Mouse (Mus musculus) stomach, adult 2 months (tissue): Measurements from ENCODE around the gene Unkl. TPM values are rescaled to one million over a fixed set of nuclear protein-coding genes. Genes with fewer than 3 reads are reported as not detected.

Experiments used
- polyA plus RNA-seq: library from polyadenylated mRNA; depleted of rRNA; stranded (reverse); fragments of >200 nt; gene quantifications from 2 replicates; pipeline ENCODE4 v1.2.3, GENCODE M21; 2012; rRNA removed

Unkl gene
- polyA plus RNA-seq = 8.7 and 10.6 TPM in 2 replicates

GRCm38 (mm10) chr17:25188150-25189031, at the start of gene Unkl:
Unkl (plus strand) TSS chr17:25188397.

GRCm38 (mm10) chr17:25162161-25162560, 26.0 kb upstream of the Unkl start, which contains the start of gene Ccdc154:
Ccdc154 (plus strand) TSS chr17:25162461.

GRCm38 (mm10) chr17:25175411-25175810, 12.8 kb upstream of the Unkl start, which contains the start of gene Gm38655:
Gm38655 (minus strand) TSS chr17:25175471.

GRCm38 (mm10) chr17:25184129-25184691, 4.0 kb upstream of the Unkl start, which contains the start of gene BC003965:
BC003965 (plus strand) TSS chr17:25184554.

GRCm38 (mm10) chr17:25239695-25240636, 51.8 kb downstream of the Unkl start, which contains the start of the genes Gnptg and Tsr3:
Gnptg (minus strand) TSS chr17:25240124.
Tsr3 (plus strand) TSS chr17:25240170.

GRCm38 (mm10) chr17:25256140-25256754, 68.0 kb downstream of the Unkl start, which contains the start of gene Baiap3:
Baiap3 (minus strand) TSS chr17:25256364.

GRCm38 (mm10) chr17:25274571-25275346, 86.6 kb downstream of the Unkl start, which contains the start of gene Ube2i:
Ube2i (minus strand) TSS chr17:25274622.

Other genes starting within 250 kb of the Unkl start
- gene Jpt2, start 227.7 kb upstream of the Unkl start, polyA plus RNA-seq = 2.4 and 3.6 TPM in 2 replicates
- gene Cramp1l, start 172.6 kb upstream of the Unkl start, polyA plus RNA-seq = 2.9 and 4.7 TPM in 2 replicates
- 2.1 and 2.7 TPM in 2 replicates for gene Ift140, start 172.3 kb upstream of the Unkl start, polyA plus RNA-seq
- gene Tmem204, start 104.8 kb upstream of the Unkl start, polyA plus RNA-seq = 17.1 and 18.2 TPM in 2 replicates
- gene Telo2, start 72.4 kb upstream of the Unkl start, polyA plus RNA-seq = 7.1 and 7.3 TPM in 2 replicates
- gene Ptx4, start 67.6 kb upstream of the Unkl start, polyA plus RNA-seq = not detected in 2 replicates
- 12.3 and 13.1 TPM in 2 replicates for gene Clcn7, start 55.0 kb upstream of the Unkl start, polyA plus RNA-seq
- 0.08 and 0.13 TPM in 2 replicates for gene Ccdc154, start 25.9 kb upstream of the Unkl start, polyA plus RNA-seq
- gene Gm38655, start 12.9 kb upstream of the Unkl start, polyA plus RNA-seq = 3.6 TPM in 2 replicates
- gene BC003965, start 3.8 kb upstream of the Unkl start, polyA plus RNA-seq = 8.0 and 10.1 TPM in 2 replicates
- gene Gnptg, start 51.7 kb downstream of the Unkl start, polyA plus RNA-seq = 15.3 and 17.3 TPM in 2 replicates
- gene Tsr3, start 51.8 kb downstream of the Unkl start, polyA plus RNA-seq = 7.8 and 11.4 TPM in 2 replicates
- 5.8 and 9.5 TPM in 2 replicates for gene Baiap3, start 68.0 kb downstream of the Unkl start, polyA plus RNA-seq
- 37.9 and 44.5 TPM in 2 replicates for gene Ube2i, start 86.2 kb downstream of the Unkl start, polyA plus RNA-seq
- 0.10 TPM in 1 of 2 replicates, not detected in the other for gene Prss34, start 110.0 kb downstream of the Unkl start, polyA plus RNA-seq
- gene Prss28, start 120.2 kb downstream of the Unkl start, polyA plus RNA-seq = 0.06 and 0.09 TPM in 2 replicates
- not detected in 2 replicates for gene Prss29, start 130.3 kb downstream of the Unkl start, polyA plus RNA-seq
- gene Tpsab1, start 157.2 kb downstream of the Unkl start, polyA plus RNA-seq = 6.2 and 33.9 TPM in 2 replicates
- gene Tpsb2, start 177.9 kb downstream of the Unkl start, polyA plus RNA-seq = 17.3 and 32.1 TPM in 2 replicates
- gene Tpsg1, start 180.9 kb downstream of the Unkl start, polyA plus RNA-seq = 1.5 and 2.3 TPM in 2 replicates
- 13.5 and 16.6 TPM in 2 replicates for gene Cacna1h, start 245.4 kb downstream of the Unkl start, polyA plus RNA-seq